Mouse (Mus musculus): ENCODE data around the gene Tsen54. TPM values are rescaled to one million over a fixed set of nuclear protein-coding genes. Genes with fewer than 3 reads are reported as not detected.

Tsen54 gene
- polyA plus RNA-seq, 1 experiment from 2014 or later, result 24.2 TPM

- peak; percentile 94 for ATAC-seq (ENCODE audit: insufficient number of reproducible peaks, insufficient read depth, low FRiP score, low read depth)
- no peak within 1 kb of the TSS for H3K27ac ChIP-seq (replicated peaks in 1 of 2; ENCODE audit: control insufficient read depth in 1 of 2, insufficient read depth in 1 of 2, low read depth in 2 of 2, low read length in 2 of 2)
- peak within 1 kb of the TSS; percentile 76 to 82 for H3K4me3 ChIP-seq (ENCODE audit: control insufficient read depth in 1 of 2, insufficient read depth in 1 of 2, low read depth in 1 of 2, low read length in 2 of 2)
- no peaks in the 10 kb centered on the region for H3K27me3 ChIP-seq (ENCODE audit: control insufficient read depth, insufficient read depth, low read length)
- H3K9me3 ChIP-seq (ENCODE audit: control insufficient read depth, low read length), result no peaks in the 10 kb centered on the region
- peak within 1 kb of the TSS; percentile 98 for H3K4me2 ChIP-seq (ENCODE audit: low read length)
- peaks cover 34% of the 10 kb centered on the region for H3K36me3 ChIP-seq (ENCODE audit: control insufficient read depth, insufficient read depth, low read length)
- WGBS, result under 1% methylated on average over 87 of the region's 87 CpGs
- H3K4me1 ChIP-seq (ENCODE audit: control insufficient read depth in 2 of 2, insufficient read depth in 2 of 2, low read length in 2 of 2), result peaks cover 17 to 18% of the 10 kb centered on the region in 2 experiments
- peak within 1 kb of the TSS; percentile 80 for H3K9ac ChIP-seq (ENCODE audit: low read length)
Measured at GRCm38 (mm10) chr11:115823774-115824740, 9.5 kb downstream of the Tsen54 start, which contains the start of gene Llgl2. TSS of gene Llgl2 (plus strand) at chr11:115824049.

DNA sequence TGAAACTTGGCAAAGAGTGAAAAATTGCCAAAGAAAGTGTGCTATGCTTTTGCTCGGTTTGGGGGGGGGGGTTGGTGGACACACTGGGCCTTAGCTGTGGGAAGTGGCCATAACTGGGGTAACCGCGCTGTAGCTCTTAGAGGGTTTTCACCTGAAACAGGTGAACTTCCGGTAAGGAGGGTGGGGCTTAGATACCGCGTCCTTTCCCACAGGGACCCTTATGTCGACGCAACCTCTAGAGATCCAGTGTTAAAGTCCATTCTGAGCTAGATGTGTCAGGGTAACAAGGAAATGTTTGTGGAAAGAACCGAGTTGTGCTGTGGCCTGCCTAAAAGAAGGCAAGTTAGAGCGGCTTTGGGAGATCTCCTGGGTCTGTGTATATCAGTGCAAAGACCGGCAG is 10.3 kb downstream of the Tsen54 start:
- Histone ChIP-seq H3K27ac (replicated peaks in 1 of 2; ENCODE audit: control insufficient read depth in 1 of 2, insufficient read depth in 1 of 2, low read depth in 2 of 2, low read length in 2 of 2) (no peak overlapping the region), H3K4me2 (ENCODE audit: low read length) (peak overlapping the region; percentile 98), H3K27me3 (ENCODE audit: control insufficient read depth, insufficient read depth, low read length) (no peaks in the 10 kb centered on the region), H3K9me3 (ENCODE audit: control insufficient read depth, low read length) (no peaks in the 10 kb centered on the region), H3K36me3 (ENCODE audit: control insufficient read depth, insufficient read depth, low read length) (peaks cover 32% of the 10 kb centered on the region), H3K4me3 (ENCODE audit: control insufficient read depth in 1 of 2, insufficient read depth in 1 of 2, low read depth in 1 of 2, low read length in 2 of 2) (peak overlapping the region; percentile 76 to 82), H3K9ac (ENCODE audit: low read length) (peak overlapping the region; percentile 80), H3K4me1 (ENCODE audit: control insufficient read depth in 2 of 2, insufficient read depth in 2 of 2, low read length in 2 of 2) (peaks cover 23 to 25% of the 10 kb centered on the region in 2 experiments)
- WGBS, result 16% methylated on average over 11 of the region's 11 CpGs
- no peak for ATAC-seq (ENCODE audit: insufficient number of reproducible peaks, insufficient read depth, low FRiP score, low read depth)

DNA sequence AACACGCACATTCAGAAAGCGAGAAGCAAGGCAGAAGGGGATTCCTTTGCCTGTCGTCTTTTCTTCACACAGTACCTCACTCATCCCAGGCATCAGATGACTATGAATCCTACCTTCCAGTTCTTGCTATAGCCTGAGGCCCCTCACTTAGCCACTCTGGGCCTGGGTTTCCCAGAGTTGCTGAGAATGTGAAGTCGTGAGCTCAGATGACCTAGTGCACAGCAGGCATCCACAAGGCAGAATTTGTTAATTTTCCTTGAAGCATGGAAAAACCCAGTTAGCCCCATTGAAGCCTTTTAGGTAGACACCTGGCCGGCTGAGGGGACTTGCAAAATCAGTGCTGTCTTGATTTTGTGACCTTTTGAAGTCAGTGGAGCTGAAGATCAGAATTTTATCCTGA is 12.0 kb downstream of the Tsen54 start:
- no peak overlapping the region for H3K4me3 ChIP-seq (ENCODE audit: control insufficient read depth in 1 of 2, insufficient read depth in 1 of 2, low read depth in 1 of 2, low read length in 2 of 2)
- no peaks in the 10 kb centered on the region for H3K27me3 ChIP-seq (ENCODE audit: control insufficient read depth, insufficient read depth, low read length)
- peaks cover 36 to 39% of the 10 kb centered on the region in 2 experiments for H3K4me1 ChIP-seq (ENCODE audit: control insufficient read depth in 2 of 2, insufficient read depth in 2 of 2, low read length in 2 of 2)
- H3K36me3 ChIP-seq (ENCODE audit: control insufficient read depth, insufficient read depth, low read length), result peaks cover 15% of the 10 kb centered on the region
- no peak overlapping the region for H3K27ac ChIP-seq (replicated peaks in 1 of 2; ENCODE audit: control insufficient read depth in 1 of 2, insufficient read depth in 1 of 2, low read depth in 2 of 2, low read length in 2 of 2)
- no peak overlapping the region for H3K4me2 ChIP-seq (ENCODE audit: low read length)
- ATAC-seq (ENCODE audit: insufficient number of reproducible peaks, insufficient read depth, low FRiP score, low read depth), result no peak
- WGBS, result 68% methylated on average over 5 of the region's 5 CpGs
- no peak overlapping the region for H3K9ac ChIP-seq (ENCODE audit: low read length)
- no peaks in the 10 kb centered on the region for H3K9me3 ChIP-seq (ENCODE audit: control insufficient read depth, low read length)

GRCm38 (mm10) chr11:115827624-115828023 is 13.1 kb downstream of the Tsen54 start:
- H3K9ac ChIP-seq (ENCODE audit: low read length), result no peak overlapping the region
- no peak overlapping the region for H3K4me3 ChIP-seq (ENCODE audit: control insufficient read depth in 1 of 2, insufficient read depth in 1 of 2, low read depth in 1 of 2, low read length in 2 of 2)
- no peak overlapping the region for H3K4me2 ChIP-seq (ENCODE audit: low read length)
- no peaks in the 10 kb centered on the region for H3K27me3 ChIP-seq (ENCODE audit: control insufficient read depth, insufficient read depth, low read length)
- H3K9me3 ChIP-seq (ENCODE audit: control insufficient read depth, low read length), result no peaks in the 10 kb centered on the region
- no peak for ATAC-seq (ENCODE audit: insufficient number of reproducible peaks, insufficient read depth, low FRiP score, low read depth)
- no peak overlapping the region for H3K27ac ChIP-seq (replicated peaks in 1 of 2; ENCODE audit: control insufficient read depth in 1 of 2, insufficient read depth in 1 of 2, low read depth in 2 of 2, low read length in 2 of 2)
- WGBS, result 80% methylated on average over 6 of the region's 6 CpGs
- peaks cover 47 to 50% of the 10 kb centered on the region in 2 experiments for H3K4me1 ChIP-seq (ENCODE audit: control insufficient read depth in 2 of 2, insufficient read depth in 2 of 2, low read length in 2 of 2)
- peaks cover 4% of the 10 kb centered on the region for H3K36me3 ChIP-seq (ENCODE audit: control insufficient read depth, insufficient read depth, low read length)

DNA sequence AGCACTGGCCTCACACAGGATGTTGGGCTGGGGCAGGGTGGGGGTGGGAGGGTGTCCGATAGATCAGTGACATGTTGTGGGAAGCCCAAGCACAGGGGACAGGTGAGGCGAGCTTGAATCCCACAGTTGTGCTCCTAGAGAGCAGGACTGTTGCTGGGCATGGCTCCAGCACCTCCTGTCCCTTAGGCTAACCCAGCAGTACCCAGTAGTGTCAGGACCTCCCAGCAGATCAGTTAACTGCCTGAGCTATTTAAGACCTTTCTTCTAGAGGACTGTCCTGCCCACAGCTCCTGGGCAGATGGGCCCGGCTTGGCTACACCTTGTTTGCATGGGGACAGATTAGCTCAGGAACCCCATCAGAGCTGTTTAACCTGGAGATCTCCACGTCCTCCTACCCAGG is 14.5 kb downstream of the Tsen54 start:
- H3K27ac ChIP-seq (replicated peaks in 1 of 2; ENCODE audit: control insufficient read depth in 1 of 2, insufficient read depth in 1 of 2, low read depth in 2 of 2, low read length in 2 of 2), result peak overlapping the region in 1 of 2 experiments; percentile 2; a peak in 1 of 4 replicates
- 57% methylated on average over 4 of the region's 4 CpGs for WGBS
- no peaks in the 10 kb centered on the region for H3K36me3 ChIP-seq (ENCODE audit: control insufficient read depth, insufficient read depth, low read length)
- no peaks in the 10 kb centered on the region for H3K9me3 ChIP-seq (ENCODE audit: control insufficient read depth, low read length)
- ATAC-seq (ENCODE audit: insufficient number of reproducible peaks, insufficient read depth, low FRiP score, low read depth), result no peak
- no peak overlapping the region for H3K4me2 ChIP-seq (ENCODE audit: low read length)
- no peaks in the 10 kb centered on the region for H3K27me3 ChIP-seq (ENCODE audit: control insufficient read depth, insufficient read depth, low read length)
- no peak overlapping the region for H3K9ac ChIP-seq (ENCODE audit: low read length)
- no peak overlapping the region for H3K4me3 ChIP-seq (ENCODE audit: control insufficient read depth in 1 of 2, insufficient read depth in 1 of 2, low read depth in 1 of 2, low read length in 2 of 2)
- H3K4me1 ChIP-seq (ENCODE audit: control insufficient read depth in 2 of 2, insufficient read depth in 2 of 2, low read length in 2 of 2), result peaks cover 57 to 64% of the 10 kb centered on the region in 2 experiments

DNA sequence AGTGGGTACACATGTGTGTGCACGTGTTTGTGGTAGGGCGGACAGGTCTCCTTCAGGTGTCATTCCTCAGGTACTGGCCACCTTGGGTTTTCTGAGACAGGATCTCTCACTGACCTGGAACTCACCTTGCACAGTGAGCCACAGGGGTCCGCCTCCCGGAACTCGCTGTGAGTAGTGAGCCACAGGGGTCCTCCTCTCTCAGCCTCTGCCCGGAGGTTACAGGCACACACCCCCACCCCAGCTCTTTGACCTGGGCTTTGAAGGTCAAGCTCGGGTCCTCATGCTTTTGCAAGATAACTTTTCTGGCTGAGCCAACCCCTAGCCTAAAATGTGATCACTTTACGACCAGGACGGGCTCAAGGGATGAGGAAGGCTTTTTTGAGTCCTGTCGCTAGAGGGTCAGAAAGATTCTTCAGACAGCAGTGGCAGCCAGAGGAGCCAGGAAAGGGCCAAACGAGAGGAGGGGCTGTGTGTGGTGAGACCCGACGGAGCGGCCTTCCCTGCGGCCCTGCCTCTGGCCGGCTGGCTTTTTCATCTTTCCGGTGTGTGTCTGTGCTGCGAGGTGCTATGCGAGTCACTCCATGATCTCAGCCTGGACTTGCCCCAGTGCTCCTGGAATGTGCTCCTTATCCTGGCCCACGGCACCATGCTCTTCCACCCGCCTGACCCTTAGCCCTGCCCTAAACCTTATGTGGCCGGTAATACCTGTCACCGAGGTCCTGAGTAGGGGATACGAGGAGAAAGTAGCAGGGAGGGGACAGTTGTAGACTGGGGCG is 16.2 kb downstream of the Tsen54 start:
- H3K9ac ChIP-seq (ENCODE audit: low read length), result peak overlapping the region; percentile 26; the same call in 1 of the 2 replicates
- H3K36me3 ChIP-seq (ENCODE audit: control insufficient read depth, insufficient read depth, low read length), result no peaks in the 10 kb centered on the region
- H3K9me3 ChIP-seq (ENCODE audit: control insufficient read depth, low read length), result no peaks in the 10 kb centered on the region
- ATAC-seq (ENCODE audit: insufficient number of reproducible peaks, insufficient read depth, low FRiP score, low read depth), result no peak
- no peaks in the 10 kb centered on the region for H3K27me3 ChIP-seq (ENCODE audit: control insufficient read depth, insufficient read depth, low read length)
- no peak overlapping the region for H3K4me3 ChIP-seq (ENCODE audit: control insufficient read depth in 1 of 2, insufficient read depth in 1 of 2, low read depth in 1 of 2, low read length in 2 of 2)
- peak overlapping the region; percentile 28 for H3K4me2 ChIP-seq (ENCODE audit: low read length)
- 23% methylated on average over 25 of the region's 25 CpGs for WGBS
- peak overlapping the region in 1 of 2 experiments; percentile 66; a peak in 2 of 4 replicates for H3K27ac ChIP-seq (replicated peaks in 1 of 2; ENCODE audit: control insufficient read depth in 1 of 2, insufficient read depth in 1 of 2, low read depth in 2 of 2, low read length in 2 of 2)
- peaks cover 55 to 60% of the 10 kb centered on the region in 2 experiments for H3K4me1 ChIP-seq (ENCODE audit: control insufficient read depth in 2 of 2, insufficient read depth in 2 of 2, low read length in 2 of 2)

GRCm38 (mm10) chr11:115831518-115831917 is 17.0 kb downstream of the Tsen54 start:
- Histone ChIP-seq H3K9me3 (ENCODE audit: control insufficient read depth, low read length) (no peaks in the 10 kb centered on the region), H3K36me3 (ENCODE audit: control insufficient read depth, insufficient read depth, low read length) (no peaks in the 10 kb centered on the region), H3K27me3 (ENCODE audit: control insufficient read depth, insufficient read depth, low read length) (no peaks in the 10 kb centered on the region), H3K27ac (replicated peaks in 1 of 2; ENCODE audit: control insufficient read depth in 1 of 2, insufficient read depth in 1 of 2, low read depth in 2 of 2, low read length in 2 of 2) (peak overlapping the region in 1 of 2 experiments; percentile 84; a peak in 1 of 4 replicates), H3K4me1 (ENCODE audit: control insufficient read depth in 2 of 2, insufficient read depth in 2 of 2, low read length in 2 of 2) (peaks cover 56 to 61% of the 10 kb centered on the region in 2 experiments), H3K9ac (ENCODE audit: low read length) (peak overlapping the region; percentile 42; the same call in 1 of the 2 replicates), H3K4me2 (ENCODE audit: low read length) (0 out of 2 replicates have a peak overlapping the region, but pooled peaks have one; percentile 28), H3K4me3 (ENCODE audit: control insufficient read depth in 1 of 2, insufficient read depth in 1 of 2, low read depth in 1 of 2, low read length in 2 of 2) (no peak overlapping the region)
- WGBS, result 35% methylated on average over 3 of the region's 3 CpGs
- ATAC-seq (ENCODE audit: insufficient number of reproducible peaks, insufficient read depth, low FRiP score, low read depth), result no peak

Measured in heart, embryonic 14.5 days (tissue).